Mouse (Mus musculus) naive thymus-derived CD4-positive, alpha-beta T cell, adult 2 months (primary cell): ENCODE data around the gene Rasgrp3.
"Not testable (repeated sequence)": the region's sequence is repeated elsewhere in the genome, so short reads cannot be mapped to it uniquely, and the experiment has no call there.

Source experiments
- DNase-seq: peaks from one replicate; pipeline ENCODE4 v3.0.0-alpha.2; 2011; ENCODE audit warnings: low read depth

Gene Rasgrp3

GRCm38 (mm10) chr17:75435599-75435998, at the start of gene Rasgrp3:
Rasgrp3 (plus strand) TSS chr17:75435896.
- DNase-seq: no peak

- DNase-seq: no peak
Measured at GRCm38 (mm10) chr17:75388402-75388801, 47.3 kb upstream of the Rasgrp3 start.

- DNase-seq: no peak
Measured at GRCm38 (mm10) chr17:75390142-75390541, 45.6 kb upstream of the Rasgrp3 start.

GRCm38 (mm10) chr17:75391429-75392192, 44.1 kb upstream of the Rasgrp3 start:
- DNase-seq: no peak

GRCm38 (mm10) chr17:75406405-75406804, 29.3 kb upstream of the Rasgrp3 start:
- DNase-seq: no peak

GRCm38 (mm10) chr17:75416861-75417260, 18.8 kb upstream of the Rasgrp3 start:
- no peak for DNase-seq

GRCm38 (mm10) chr17:75434152-75434551, 1.5 kb upstream of the Rasgrp3 start:
- DNase-seq: no peak

GRCm38 (mm10) chr17:75434871-75435270, 825 bp upstream of the Rasgrp3 start:
- no peak for DNase-seq

GRCm38 (mm10) chr17:75436095-75436494, 399 bp downstream of the Rasgrp3 start:
- no peak for DNase-seq

- DNase-seq: no peak
Measured at GRCm38 (mm10) chr17:75436819-75437218, 1.1 kb downstream of the Rasgrp3 start.

- no peak for DNase-seq
Measured at GRCm38 (mm10) chr17:75437239-75437750, 1.6 kb downstream of the Rasgrp3 start.

- no peak for DNase-seq
Measured at GRCm38 (mm10) chr17:75438162-75438561, 2.5 kb downstream of the Rasgrp3 start.

- DNase-seq: no peak
Measured at GRCm38 (mm10) chr17:75439062-75439461, 3.4 kb downstream of the Rasgrp3 start.

GRCm38 (mm10) chr17:75440619-75441018, 4.9 kb downstream of the Rasgrp3 start:
- no peak for DNase-seq

GRCm38 (mm10) chr17:75441260-75441830, 5.6 kb downstream of the Rasgrp3 start:
- no peak for DNase-seq

- DNase-seq: no peak
Measured at GRCm38 (mm10) chr17:75442352-75442751, 6.7 kb downstream of the Rasgrp3 start.

- DNase-seq: no peak
Measured at GRCm38 (mm10) chr17:75443064-75443621, 7.4 kb downstream of the Rasgrp3 start.

- no peak for DNase-seq
Measured at GRCm38 (mm10) chr17:75448257-75448656, 12.6 kb downstream of the Rasgrp3 start.

- DNase-seq: no peak
Measured at GRCm38 (mm10) chr17:75449022-75449421, 13.3 kb downstream of the Rasgrp3 start.

- no peak for DNase-seq
Measured at GRCm38 (mm10) chr17:75452313-75452712, 16.6 kb downstream of the Rasgrp3 start.

- no peak for DNase-seq
Measured at GRCm38 (mm10) chr17:75453639-75454038, 17.9 kb downstream of the Rasgrp3 start.

- not testable (repeated sequence) for DNase-seq
Measured at GRCm38 (mm10) chr17:75456096-75456495, 20.4 kb downstream of the Rasgrp3 start.

- no peak for DNase-seq
Measured at GRCm38 (mm10) chr17:75460621-75461020, 24.9 kb downstream of the Rasgrp3 start.
